Mouse (Mus musculus) embryonic facial prominence, embryonic 15.5 days (tissue): ENCODE results near the gene Acot12. TPM values are rescaled to one million over a fixed set of nuclear protein-coding genes. Genes with fewer than 3 reads are reported as not detected.
"Not testable (repeated sequence)": the region's sequence is repeated elsewhere in the genome, so short reads cannot be mapped to it uniquely, and the experiment has no call there.

ENCODE experiments used
- ATAC-seq: fragments of 200-750 bp; cut with Nextera tagmentation; 2 replicates; pipeline ENCODE4 v1.8.0; 2017; ENCODE audit warnings: low read depth, moderate TSS enrichment; ENCODE audit not compliant: insufficient number of reproducible peaks, low FRiP score, low TSS enrichment
- H3K27ac ChIP-seq: fragments of 300-500 bp; sonication (generic); replicated peaks from 2 replicates; pipeline ENCODE4 v1.5.1; 2015; ENCODE audit warnings: mild to moderate bottlenecking, inconsistent platforms
- H3K27me3 ChIP-seq: fragments of 300-500 bp; sonication (generic); 2 replicates; pipeline ENCODE4 v1.6.1; 2015; ENCODE audit warnings: inconsistent platforms
- H3K36me3 ChIP-seq: fragments of 300-500 bp; sonication (generic); 2 replicates; pipeline ENCODE4 v1.6.1; 2015; ENCODE audit warnings: mild to moderate bottlenecking, inconsistent platforms
- H3K4me1 ChIP-seq: fragments of 300-500 bp; sonication (generic); 2 replicates; pipeline ENCODE4 v1.6.1; 2015; ENCODE audit warnings: inconsistent platforms
- H3K4me2 ChIP-seq: fragments of 300-500 bp; sonication (generic); replicated peaks from 2 replicates; pipeline ENCODE4 v1.6.1; 2015; ENCODE audit warnings: mild to moderate bottlenecking, inconsistent platforms
- H3K4me3 ChIP-seq: fragments of 300-500 bp; sonication (generic); replicated peaks from 2 replicates; pipeline ENCODE4 v1.5.1; 2015; ENCODE audit warnings: mild to moderate bottlenecking, inconsistent platforms
- H3K9ac ChIP-seq: fragments of 300-500 bp; sonication (generic); 2 replicates; pipeline ENCODE4 v1.6.1; 2015; ENCODE audit warnings: inconsistent platforms
- H3K9me3 ChIP-seq: fragments of 300-500 bp; sonication (generic); replicated peaks from 2 replicates; pipeline ENCODE4 v1.6.1; 2016; ENCODE audit warnings: inconsistent platforms
- WGBS: fragments of 180-500 bp; shearing (Covaris S2); methylation state at CpG from one replicate; pipeline ENCODE4 v1.1.7; 2015; 5-methylcytosine and 5-hydroxymethylcytosine counted together
- polyA plus RNA-seq: library from polyadenylated mRNA; unstranded; fragments of >200 nt; fragmentation: Nextera tagmentation; extraction: Ambion mirVana; gene quantifications from 2 replicates; pipeline ENCODE4 v1.2.1, GENCODE M21; 2015

Gene Acot12
- polyA plus RNA-seq, 1 experiment from 2014 or later = 0.07 TPM

DNA sequence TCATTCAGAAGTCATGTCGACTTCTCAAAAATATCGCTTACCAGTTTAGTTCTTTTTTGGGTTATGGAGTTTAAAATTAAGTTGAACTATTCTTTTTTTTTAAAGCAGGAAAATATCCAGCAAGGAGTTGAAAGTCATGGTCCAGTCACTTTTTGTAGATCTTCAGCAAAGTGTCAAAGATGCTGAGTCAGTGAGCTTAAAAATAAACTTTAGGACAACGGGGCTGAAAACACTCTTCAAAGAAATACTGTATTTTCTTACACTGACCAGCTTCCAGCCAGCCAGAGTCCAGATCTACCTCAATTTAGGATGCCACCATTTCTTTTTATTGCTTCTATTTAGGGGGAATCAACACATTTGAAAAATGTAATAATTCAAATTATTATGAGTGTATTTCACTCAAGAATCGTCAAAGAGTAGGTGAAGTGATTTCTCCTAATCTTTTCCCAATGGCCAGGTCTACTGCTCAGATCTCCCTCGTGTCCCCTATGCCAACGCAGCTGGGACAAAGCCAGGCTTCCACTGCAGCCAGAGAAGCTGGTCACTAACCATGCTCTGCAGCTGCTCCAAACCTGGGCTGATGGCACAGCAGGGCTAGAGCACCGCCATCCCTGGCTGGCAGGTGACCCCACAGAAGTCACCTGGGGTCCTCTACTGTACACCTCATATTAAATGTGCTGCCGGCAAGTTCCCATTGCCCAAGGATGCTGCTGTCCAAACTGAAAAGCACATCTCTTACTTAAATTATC, 19.2 kb downstream of the Acot12 start:
- no peak overlapping the region for H3K4me3 ChIP-seq
- no peak overlapping the region for H3K27ac ChIP-seq
- no peaks in the 10 kb centered on the region for H3K9me3 ChIP-seq
- H3K4me1 ChIP-seq = no peaks in the 10 kb centered on the region
- H3K36me3 ChIP-seq = no peaks in the 10 kb centered on the region
- H3K9ac ChIP-seq = no peak overlapping the region
- 91% methylated on average over 8 of the region's 8 CpGs for WGBS
- no peak for ATAC-seq
- H3K4me2 ChIP-seq = no peak overlapping the region
- H3K27me3 ChIP-seq = no peaks in the 10 kb centered on the region

DNA sequence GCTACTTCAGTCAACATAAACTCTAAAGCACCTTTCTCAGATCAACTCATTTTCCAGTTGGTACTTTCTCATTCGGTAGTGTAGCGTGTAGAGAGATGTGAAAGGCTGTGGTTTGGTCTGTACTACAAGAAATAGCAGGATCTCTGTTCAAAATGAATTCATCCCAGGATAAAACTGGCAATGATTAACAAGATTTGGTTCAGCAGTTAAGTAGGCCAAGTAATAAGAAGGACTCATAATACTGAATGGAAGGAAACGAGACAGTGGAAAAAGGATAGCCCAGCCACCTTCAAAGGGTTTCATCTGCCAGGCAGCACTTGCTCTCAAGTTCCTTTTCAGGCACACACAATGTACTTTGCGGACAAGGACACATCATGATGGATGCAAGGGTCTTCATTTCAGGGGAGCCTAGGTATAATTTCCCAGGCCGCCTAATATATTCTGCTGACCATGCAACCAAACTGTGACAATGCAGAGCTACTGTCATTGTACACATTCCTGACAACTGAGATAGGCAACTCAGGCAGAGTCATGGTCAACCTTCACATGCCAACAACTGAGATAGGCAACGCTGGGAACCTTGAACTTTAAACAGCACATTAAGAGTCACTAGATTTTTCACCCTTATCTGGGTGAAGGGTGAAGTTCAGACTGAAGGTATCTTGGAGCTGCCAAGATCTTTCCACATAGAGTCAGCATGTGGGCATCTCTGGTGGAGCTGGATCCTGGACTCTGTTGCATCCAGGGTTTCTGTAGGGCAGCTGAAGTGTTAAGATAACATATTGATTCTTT, 20.5 kb downstream of the Acot12 start:
- Histone ChIP-seq H3K9me3 (no peaks in the 10 kb centered on the region), H3K9ac (no peak overlapping the region), H3K27me3 (no peaks in the 10 kb centered on the region), H3K36me3 (no peaks in the 10 kb centered on the region), H3K4me1 (no peaks in the 10 kb centered on the region), H3K4me2 (no peak overlapping the region), H3K4me3 (no peak overlapping the region), H3K27ac (no peak overlapping the region)
- 90% methylated on average over 6 of the region's 6 CpGs for WGBS
- no peak for ATAC-seq

DNA sequence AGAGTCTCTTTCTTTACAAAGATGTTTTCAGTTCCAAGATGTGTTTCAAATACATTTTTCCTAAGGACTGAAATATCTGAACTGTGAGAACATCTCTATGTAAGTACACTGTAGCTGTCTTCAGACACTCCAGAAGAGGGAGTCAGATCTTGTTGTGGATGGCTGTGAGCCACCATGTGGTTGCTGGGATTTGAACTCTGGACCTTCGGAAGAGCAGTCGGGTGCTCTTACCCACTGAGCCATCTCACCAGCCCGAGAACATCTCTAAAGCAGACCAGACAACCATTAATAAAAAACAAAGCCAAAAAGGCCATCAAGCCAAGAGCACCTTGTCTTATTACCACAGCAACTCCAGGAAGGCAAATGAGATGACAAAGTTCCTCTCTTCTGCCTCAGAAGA, 22.3 kb downstream of the Acot12 start:
- H3K4me2 ChIP-seq, H3K4me3 ChIP-seq, H3K9ac ChIP-seq, H3K9me3 ChIP-seq, H3K4me1 ChIP-seq, ATAC-seq, H3K27ac ChIP-seq, H3K36me3 ChIP-seq, H3K27me3 ChIP-seq: not testable (repeated sequence)
- WGBS = 91% methylated on average over 3 of the region's 3 CpGs

DNA sequence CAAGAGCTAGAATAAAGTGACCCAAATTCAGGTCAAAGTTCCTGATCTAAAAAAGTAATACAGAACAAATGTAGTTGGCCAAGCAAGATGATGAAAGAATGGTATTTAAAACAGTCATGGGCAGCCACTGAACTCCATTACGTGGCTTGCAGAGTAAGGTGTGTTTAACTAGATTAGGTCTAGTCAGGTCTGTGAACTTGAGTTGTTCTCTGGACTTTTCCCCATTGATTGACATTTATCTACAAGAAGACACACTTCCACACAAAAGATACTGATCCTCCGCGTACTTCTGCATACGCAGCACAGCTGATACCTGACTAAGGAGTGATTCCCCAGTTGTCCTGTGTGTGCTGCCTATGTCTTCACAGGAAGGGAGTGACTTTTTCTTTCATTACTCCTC, 24.3 kb downstream of the Acot12 start:
- no peaks in the 10 kb centered on the region for H3K9me3 ChIP-seq
- ATAC-seq = no peak
- no peaks in the 10 kb centered on the region for H3K27me3 ChIP-seq
- no peaks in the 10 kb centered on the region for H3K36me3 ChIP-seq
- H3K4me2 ChIP-seq = no peak overlapping the region
- no peak overlapping the region for H3K9ac ChIP-seq
- no peak overlapping the region for H3K4me3 ChIP-seq
- H3K27ac ChIP-seq = no peak overlapping the region
- WGBS = 87% methylated on average over 4 of the region's 4 CpGs
- H3K4me1 ChIP-seq = no peaks in the 10 kb centered on the region

DNA sequence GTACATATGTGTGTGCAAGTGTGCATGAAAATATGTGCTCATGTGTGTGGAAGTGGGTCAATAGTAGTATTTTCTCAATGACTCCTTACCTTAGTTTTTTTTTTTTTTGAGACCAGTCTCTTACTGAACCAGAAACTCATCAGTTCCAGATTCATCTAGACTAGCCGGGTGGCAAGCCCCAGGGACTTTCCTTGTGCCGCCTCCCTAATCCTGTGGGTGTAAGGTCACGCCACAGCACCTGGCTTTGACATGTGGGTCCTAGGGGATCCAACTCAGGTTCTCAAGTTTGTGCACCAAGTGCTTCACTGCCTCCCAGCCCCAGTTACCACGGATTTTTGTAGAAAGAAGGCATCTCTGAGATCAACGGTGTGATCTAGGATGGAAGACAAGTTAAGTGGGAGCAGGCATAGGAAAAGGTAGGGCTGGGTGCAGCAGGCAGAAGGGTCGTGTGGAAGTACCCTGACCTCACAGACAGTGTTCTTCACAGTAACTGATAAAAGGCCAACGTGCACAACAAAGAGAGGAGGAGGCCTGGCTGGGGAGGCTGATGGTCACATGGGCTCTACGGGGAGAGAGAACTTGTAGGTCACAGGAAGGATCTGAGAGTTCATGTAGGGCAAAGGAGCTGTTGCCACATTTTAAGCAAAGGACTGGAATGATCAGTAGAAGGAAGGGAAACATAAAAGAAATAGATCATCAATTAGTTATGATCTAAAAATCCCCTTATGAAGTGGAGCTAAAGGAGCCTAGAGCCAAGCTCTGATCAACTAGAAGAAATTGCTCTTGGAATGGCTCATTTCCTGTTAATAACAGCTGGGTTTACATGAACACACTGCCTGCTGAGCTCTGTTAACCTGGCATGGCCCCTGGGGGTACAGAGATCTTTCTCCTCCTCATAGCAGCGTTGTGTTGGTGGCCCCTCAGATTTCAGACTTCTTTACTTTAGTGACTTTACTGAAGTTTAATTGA, 27.7 kb downstream of the Acot12 start:
- no peaks in the 10 kb centered on the region for H3K36me3 ChIP-seq
- H3K27ac ChIP-seq = no peak overlapping the region
- no peak overlapping the region for H3K4me3 ChIP-seq
- no peaks in the 10 kb centered on the region for H3K9me3 ChIP-seq
- H3K27me3 ChIP-seq = no peaks in the 10 kb centered on the region
- ATAC-seq = no peak
- H3K4me2 ChIP-seq = no peak overlapping the region
- no peak overlapping the region for H3K9ac ChIP-seq
- H3K4me1 ChIP-seq = no peaks in the 10 kb centered on the region
- WGBS = 69% methylated on average over 9 of the region's 9 CpGs

DNA sequence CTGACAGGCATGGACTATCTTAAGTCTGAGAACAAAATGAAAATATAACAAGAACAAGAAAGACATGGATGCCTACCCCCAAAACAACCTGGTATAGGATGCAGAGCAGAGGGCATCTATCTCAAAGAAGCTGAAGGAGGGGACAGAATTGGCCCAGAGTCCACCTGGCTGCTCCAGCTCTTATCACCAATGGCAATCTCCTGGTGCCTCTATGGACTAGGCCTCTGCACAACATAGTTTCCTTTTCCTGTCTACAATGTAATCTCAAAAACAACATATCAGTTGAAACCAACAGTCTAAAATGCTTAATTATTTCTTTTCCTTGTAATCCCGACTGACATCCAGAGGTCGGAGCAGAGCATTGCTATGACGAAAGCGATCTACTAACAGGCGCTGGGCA, 36.8 kb downstream of the Acot12 start:
- Histone ChIP-seq H3K9me3 (no peaks in the 10 kb centered on the region), H3K36me3 (no peaks in the 10 kb centered on the region), H3K4me2 (no peak overlapping the region), H3K27me3 (no peaks in the 10 kb centered on the region), H3K4me3 (no peak overlapping the region), H3K9ac (no peak overlapping the region), H3K4me1 (no peaks in the 10 kb centered on the region), H3K27ac (no peak overlapping the region)
- WGBS = 91% methylated on average over 5 of the region's 5 CpGs
- ATAC-seq = no peak

DNA sequence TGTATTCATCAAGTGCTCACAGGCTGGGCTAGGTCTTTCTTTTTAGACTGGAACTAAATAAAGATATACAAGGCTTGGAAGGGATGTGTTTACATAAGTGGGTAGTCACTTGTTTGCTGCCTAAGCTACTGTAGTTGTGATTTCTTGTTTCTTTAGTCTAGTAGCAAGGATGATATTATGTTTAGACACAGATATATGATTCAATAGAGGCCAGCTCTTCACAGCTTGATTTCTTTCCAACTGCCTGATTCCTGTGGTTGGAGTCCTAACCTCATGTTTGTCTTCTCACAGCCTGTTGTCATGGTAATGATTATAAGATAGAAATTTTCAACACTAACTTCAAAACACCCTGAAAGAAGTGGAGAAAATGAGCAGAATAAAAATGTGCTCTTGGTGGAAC, 38.6 kb downstream of the Acot12 start:
- Histone ChIP-seq H3K36me3 (no peaks in the 10 kb centered on the region), H3K4me3 (no peak overlapping the region)
- ATAC-seq = no peak

DNA sequence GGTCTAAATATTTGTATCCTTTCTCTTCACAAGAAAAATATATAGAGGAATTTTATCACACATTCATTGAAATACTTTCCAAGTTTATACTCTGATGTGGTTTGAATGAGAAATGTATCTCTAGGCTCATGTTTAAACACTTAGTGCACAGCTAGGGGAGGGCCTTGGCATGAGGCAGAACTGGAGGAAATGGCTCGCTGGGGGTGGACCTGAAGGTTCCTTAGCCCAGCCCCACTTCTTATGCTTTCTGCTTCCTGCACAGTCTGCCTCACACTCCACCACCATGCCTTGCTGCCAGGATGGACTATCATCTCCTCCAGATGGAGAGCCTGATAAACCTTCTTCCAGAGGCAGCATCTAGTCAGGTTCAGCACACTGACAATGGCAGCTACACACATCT, 50.7 kb downstream of the Acot12 start:
- H3K27ac ChIP-seq = no peak overlapping the region
- H3K4me1 ChIP-seq = no peaks in the 10 kb centered on the region
- H3K27me3 ChIP-seq = no peaks in the 10 kb centered on the region
- no peak overlapping the region for H3K4me3 ChIP-seq
- no peak for ATAC-seq
- no peak overlapping the region for H3K4me2 ChIP-seq
- no peaks in the 10 kb centered on the region for H3K9me3 ChIP-seq
- H3K9ac ChIP-seq = no peak overlapping the region
- 39% methylated on average over 1 of the region's 1 CpGs for WGBS
- H3K36me3 ChIP-seq = peaks cover 17% of the 10 kb centered on the region

More for the DNA sequence above, 38.6 kb downstream of the Acot12 start:
- no peak overlapping the region for H3K27ac ChIP-seq
- H3K9ac ChIP-seq = no peak overlapping the region
- H3K4me2 ChIP-seq = no peak overlapping the region
- no peaks in the 10 kb centered on the region for H3K4me1 ChIP-seq
- no peaks in the 10 kb centered on the region for H3K9me3 ChIP-seq
- H3K27me3 ChIP-seq = no peaks in the 10 kb centered on the region

DNA sequence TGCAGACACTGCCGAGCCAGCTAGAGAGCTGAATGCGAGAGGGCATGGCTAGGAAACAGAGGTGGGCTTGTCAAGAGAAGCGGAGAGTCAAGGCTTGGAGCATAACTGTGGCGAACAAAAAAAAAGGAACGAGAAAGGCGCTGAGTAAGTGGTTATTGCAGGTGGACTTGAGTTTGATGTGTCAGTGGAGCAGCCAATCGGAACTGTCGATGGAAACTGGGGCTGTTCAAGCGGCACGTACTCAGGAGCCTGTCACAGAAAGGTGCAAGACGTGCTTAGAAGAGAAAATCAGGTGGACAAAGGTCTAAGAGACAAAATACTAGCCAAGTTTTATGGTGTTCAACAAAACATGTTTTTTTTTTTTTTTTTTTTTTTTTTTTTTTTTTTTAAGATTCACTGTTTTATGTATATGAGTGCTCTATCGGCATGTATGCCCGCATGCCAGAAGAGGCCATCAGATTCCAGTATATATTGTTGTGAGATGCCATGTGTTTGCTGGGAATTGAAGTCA, 53.7 kb downstream of the Acot12 start:
- Histone ChIP-seq H3K27ac (no peak overlapping the region), H3K27me3 (no peaks in the 10 kb centered on the region), H3K4me3 (no peak overlapping the region), H3K9me3 (no peaks in the 10 kb centered on the region), H3K36me3 (peaks cover 47% of the 10 kb centered on the region), H3K4me2 (no peak overlapping the region), H3K9ac (no peak overlapping the region), H3K4me1 (no peaks in the 10 kb centered on the region)
- 95% methylated on average over 13 of the region's 13 CpGs for WGBS
- no peak for ATAC-seq

DNA sequence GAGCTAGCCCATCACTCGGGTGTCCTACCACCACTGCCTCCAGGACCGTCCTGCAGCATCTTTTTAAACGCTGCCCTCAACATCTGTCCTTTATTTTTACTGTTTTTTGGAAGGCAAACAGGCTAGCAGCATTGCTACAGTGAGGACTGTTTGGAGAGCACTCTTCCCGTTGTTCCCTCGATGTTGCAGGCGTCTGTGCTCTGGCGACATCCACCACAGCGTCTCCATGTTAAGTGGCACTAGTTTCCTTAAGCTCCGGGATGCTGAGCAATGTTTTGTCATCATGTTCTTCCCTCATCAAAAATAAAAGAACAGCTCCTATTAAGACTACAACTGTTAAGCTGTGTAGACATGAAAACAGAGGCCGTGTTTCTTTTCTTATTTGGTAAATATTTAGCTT, 54.3 kb downstream of the Acot12 start:
- H3K4me3 ChIP-seq = no peak overlapping the region
- no peaks in the 10 kb centered on the region for H3K9me3 ChIP-seq
- no peak overlapping the region for H3K9ac ChIP-seq
- H3K4me2 ChIP-seq = no peak overlapping the region
- no peaks in the 10 kb centered on the region for H3K27me3 ChIP-seq
- no peak for ATAC-seq
- peaks cover 52% of the 10 kb centered on the region for H3K36me3 ChIP-seq
- H3K4me1 ChIP-seq = no peaks in the 10 kb centered on the region
- no peak overlapping the region for H3K27ac ChIP-seq
- WGBS = 68% methylated on average over 10 of the region's 10 CpGs

DNA sequence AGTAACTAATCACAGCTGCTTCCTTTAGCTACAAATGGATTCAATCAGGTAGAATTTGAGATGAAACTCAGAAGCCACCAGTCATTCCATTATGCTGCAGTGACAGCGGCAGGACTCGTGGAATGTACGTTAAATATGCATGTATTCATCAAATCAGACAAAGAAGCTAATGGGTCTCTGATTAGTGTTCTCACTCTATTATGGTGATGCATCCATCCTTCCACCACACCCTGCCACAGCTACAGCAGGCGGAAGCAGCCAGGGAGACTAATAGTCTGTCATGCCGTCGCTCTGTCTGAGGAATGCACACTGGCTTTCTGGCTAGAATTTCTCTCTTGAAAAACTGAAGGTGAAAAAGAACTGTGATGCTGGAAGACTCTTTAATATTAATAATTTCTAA, 54.7 kb downstream of the Acot12 start:
- Histone ChIP-seq H3K27me3 (no peaks in the 10 kb centered on the region), H3K4me2 (no peak overlapping the region), H3K9ac (no peak overlapping the region), H3K4me3 (no peak overlapping the region), H3K9me3 (no peaks in the 10 kb centered on the region), H3K4me1 (no peaks in the 10 kb centered on the region), H3K36me3 (peaks cover 55% of the 10 kb centered on the region), H3K27ac (no peak overlapping the region)
- WGBS = 73% methylated on average over 6 of the region's 6 CpGs
- ATAC-seq = no peak
